Mouse (Mus musculus) embryonic facial prominence, embryonic 10.5 days (tissue): ENCODE measurements around the gene Krtap10-10. TPM values are rescaled to one million over a fixed set of nuclear protein-coding genes. Genes with fewer than 3 reads are reported as not detected.
"Not testable (repeated sequence)": the region's sequence is repeated elsewhere in the genome, so short reads cannot be mapped to it uniquely, and the experiment has no call there.

Experiments used
- DNase-seq: peaks from one replicate; pipeline ENCODE4 v3.0.0-alpha.2; 2017; ENCODE audit warnings: low spot score
- H3K27ac ChIP-seq: fragments of 300-500 bp; sonication (generic); replicated peaks from 2 replicates; pipeline ENCODE4 v1.5.1; 2016; ENCODE audit warnings: mild to moderate bottlenecking
- H3K27me3 ChIP-seq: fragments of 300-500 bp; sonication (generic); replicated peaks from 2 replicates; pipeline ENCODE4 v1.6.1; 2016; ENCODE audit warnings: low read depth, mild to moderate bottlenecking; ENCODE audit not compliant: poor library complexity, severe bottlenecking
- H3K36me3 ChIP-seq: fragments of 300-500 bp; sonication (generic); replicated peaks from 2 replicates; pipeline ENCODE4 v1.6.1; 2016; ENCODE audit warnings: mild to moderate bottlenecking, moderate library complexity
- H3K4me1 ChIP-seq: fragments of 300-500 bp; sonication (generic); 2 replicates; pipeline ENCODE4 v1.6.1; 2016
- H3K4me3 ChIP-seq: fragments of 300-500 bp; sonication (generic); 2 replicates; pipeline ENCODE4 v1.5.1; 2016; ENCODE audit warnings: mild to moderate bottlenecking, moderate library complexity
- H3K9me3 ChIP-seq: fragments of 300-500 bp; sonication (generic); 2 replicates; pipeline ENCODE4 v1.6.1; 2016; ENCODE audit warnings: mild to moderate bottlenecking
- WGBS: fragments of 180-500 bp; shearing (Covaris S2); methylation state at CpG from one replicate; pipeline ENCODE4 v1.1.7; 2016; 5-methylcytosine and 5-hydroxymethylcytosine counted together
- polyA plus RNA-seq: library from polyadenylated mRNA; unstranded; fragments of >200 nt; fragmentation: Nextera tagmentation; extraction: Ambion mirVana; gene quantifications from 2 replicates; pipeline ENCODE4 v1.2.1, GENCODE M21; 2016

Gene Krtap10-10
- polyA plus RNA-seq: not detected in 2 replicates

GRCm38 (mm10) chr10:77835647-77836046, at the start of gene Krtap10-10:
Gene Krtap10-10, plus strand, starts transcription at chr10:77835947.
- DNase-seq: no peak
- H3K4me1 ChIP-seq: no peaks in the 10 kb centered on the region
- H3K9me3 ChIP-seq: no peaks in the 10 kb centered on the region
- H3K4me3 ChIP-seq: no peak within 1 kb of the TSS
- H3K27ac ChIP-seq: no peak within 1 kb of the TSS
- no peaks in the 10 kb centered on the region for H3K27me3 ChIP-seq
- 69% methylated on average over 9 of the region's 9 CpGs for WGBS
- no peaks in the 10 kb centered on the region for H3K36me3 ChIP-seq

DNA sequence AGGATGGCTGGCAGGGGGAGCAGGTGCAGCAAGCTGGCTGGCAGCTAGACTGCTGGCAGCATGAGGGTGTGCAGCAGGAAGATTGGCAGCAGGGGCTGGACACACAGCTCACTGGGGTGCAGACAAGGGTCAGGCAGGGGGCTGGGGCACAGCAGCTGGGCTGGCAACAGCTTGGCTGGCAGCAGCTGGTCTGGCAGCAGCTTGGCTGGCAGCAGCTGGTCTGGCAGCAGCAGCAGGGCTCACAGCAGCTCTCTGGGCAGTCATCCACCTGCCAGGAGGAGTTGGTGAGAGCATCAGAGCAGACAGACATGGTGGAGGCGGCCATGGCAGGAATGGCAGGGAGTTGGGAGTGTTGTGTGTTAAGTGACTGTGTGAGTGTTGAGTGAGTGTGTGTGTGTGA, 47.9 kb upstream of the Krtap10-10 start, which contains the start of gene Gm7137:
Gm7137 (minus strand) TSS at position 325 of the 400 bp plus-strand sequence.
- H3K4me1 ChIP-seq, H3K4me3 ChIP-seq, H3K9me3 ChIP-seq, H3K27me3 ChIP-seq, DNase-seq, H3K27ac ChIP-seq, H3K36me3 ChIP-seq: not testable (repeated sequence)
- 61% methylated on average over 1 of the region's 1 CpGs for WGBS

GRCm38 (mm10) chr10:77788621-77789020, 47.1 kb upstream of the Krtap10-10 start:
- H3K36me3 ChIP-seq: no peaks in the 10 kb centered on the region
- WGBS: 81% methylated on average over 2 of the region's 2 CpGs
- no peak overlapping the region for H3K27ac ChIP-seq
- H3K4me1 ChIP-seq: 0 out of 2 replicates have a peak, but pooled peaks cover 4% of the 10 kb centered on the region
- H3K9me3 ChIP-seq: no peaks in the 10 kb centered on the region
- no peaks in the 10 kb centered on the region for H3K27me3 ChIP-seq
- no peak overlapping the region for H3K4me3 ChIP-seq
- DNase-seq: no peak

DNA sequence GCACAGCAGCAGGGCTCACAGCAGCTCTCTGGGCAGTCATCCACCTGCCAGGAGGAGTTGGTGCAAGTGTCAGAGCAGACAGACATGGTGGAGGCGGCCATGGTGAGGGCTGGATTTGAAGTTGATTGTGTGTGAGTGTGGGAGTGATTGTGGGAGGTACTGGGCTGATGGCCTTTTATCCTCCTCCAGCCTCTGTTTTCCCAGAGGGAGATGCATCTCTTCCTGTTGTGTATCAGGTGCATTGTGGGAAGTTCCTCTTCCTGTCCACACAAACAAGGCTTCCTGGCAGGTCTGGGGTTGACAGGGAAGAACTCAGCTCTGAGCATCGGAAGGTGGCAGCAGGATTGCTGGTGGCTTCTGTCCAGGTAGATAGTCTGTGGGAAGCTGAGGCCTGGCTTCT, 40.8 kb upstream of the Krtap10-10 start, which contains the start of gene Gm9639:
Gm9639 (minus strand) TSS at position 101 of the 400 bp plus-strand sequence.
- Histone ChIP-seq H3K4me1 (peaks cover 23% of the 10 kb centered on the region), H3K9me3 (no peaks in the 10 kb centered on the region), H3K27me3 (no peaks in the 10 kb centered on the region), H3K36me3 (no peaks in the 10 kb centered on the region), H3K27ac (no peak within 1 kb of the TSS), H3K4me3 (no peak within 1 kb of the TSS)
- 53% methylated on average over 2 of the region's 2 CpGs for WGBS
- no peak for DNase-seq

DNA sequence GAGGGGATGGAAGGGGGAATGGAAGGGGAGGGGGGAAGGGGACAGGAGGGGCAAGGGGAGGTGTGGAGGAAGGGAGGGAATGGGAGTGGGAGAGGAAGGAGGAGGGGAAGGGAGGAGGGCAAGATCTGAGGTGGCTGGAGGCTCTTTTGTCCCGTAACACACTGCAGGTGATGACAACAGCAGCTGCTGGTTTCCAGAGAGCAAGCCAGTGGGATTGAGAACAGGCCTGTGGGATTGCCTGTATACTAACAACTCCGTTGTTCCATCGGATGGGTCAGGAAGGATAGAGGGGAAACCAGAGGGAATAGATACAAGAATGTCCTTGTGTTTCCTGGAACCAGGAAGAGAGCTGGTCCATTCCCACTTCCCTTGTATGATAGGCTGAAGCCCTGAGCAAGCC, 38.1 kb upstream of the Krtap10-10 start:
- H3K9me3 ChIP-seq: no peaks in the 10 kb centered on the region
- H3K27me3 ChIP-seq: no peaks in the 10 kb centered on the region
- WGBS: 10% methylated on average over 3 of the region's 3 CpGs
- H3K4me3 ChIP-seq: no peak overlapping the region
- DNase-seq: no peak
- H3K27ac ChIP-seq: no peak overlapping the region
- H3K36me3 ChIP-seq: no peaks in the 10 kb centered on the region
- H3K4me1 ChIP-seq: peaks cover 23% of the 10 kb centered on the region

DNA sequence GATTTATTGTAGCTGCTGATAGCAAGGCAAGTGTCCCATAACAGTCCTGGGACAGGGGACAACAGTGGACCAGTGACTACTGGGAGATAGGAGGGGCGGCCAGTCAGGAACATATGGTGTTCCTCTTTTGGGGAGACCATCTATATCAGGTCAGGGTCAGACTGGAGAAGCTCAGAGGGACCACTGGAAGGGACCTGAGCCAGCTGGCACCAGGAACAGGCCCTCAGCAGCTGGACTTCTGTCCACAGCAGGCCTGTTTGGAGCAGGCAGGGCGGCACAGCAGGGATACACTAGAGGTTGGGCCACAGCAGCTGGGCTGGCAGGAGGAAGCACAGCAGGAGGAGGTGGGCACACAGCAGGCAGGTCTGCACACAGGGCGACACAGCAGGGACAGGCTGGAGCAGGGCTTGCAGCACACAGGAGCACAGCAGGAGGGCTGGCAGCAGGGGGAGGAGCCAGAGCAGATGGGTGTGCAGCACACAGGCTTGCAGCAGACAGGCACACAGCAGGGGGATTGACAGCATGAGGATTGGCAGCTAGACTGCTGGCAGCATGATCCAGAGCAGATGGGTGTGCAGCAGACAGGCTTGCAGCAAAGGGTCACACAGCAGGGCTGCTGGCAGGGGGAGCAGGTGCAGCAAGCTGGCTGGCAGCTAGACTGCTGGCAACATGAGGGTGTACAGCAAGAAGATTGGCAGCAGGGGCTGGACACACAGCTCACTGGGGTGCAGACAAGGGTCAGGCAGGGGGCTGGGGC, 37.4 kb upstream of the Krtap10-10 start:
- not testable (repeated sequence) for H3K9me3 ChIP-seq, H3K27ac ChIP-seq, H3K27me3 ChIP-seq, H3K4me3 ChIP-seq, DNase-seq, H3K36me3 ChIP-seq
- WGBS: 28% methylated on average over 3 of the region's 3 CpGs
- H3K4me1 ChIP-seq: peaks cover 22% of the 10 kb centered on the region

- Histone ChIP-seq H3K36me3 (no peaks in the 10 kb centered on the region), H3K27ac (no peak within 1 kb of the TSS), H3K4me1 (peaks cover 15% of the 10 kb centered on the region), H3K4me3 (no peak within 1 kb of the TSS), H3K9me3 (no peaks in the 10 kb centered on the region), H3K27me3 (no peaks in the 10 kb centered on the region)
- WGBS: 66% methylated on average over 8 of the region's 8 CpGs
- DNase-seq: no peak
These were observed 36.7 kb upstream of the Krtap10-10 start, which contains the start of gene Gm19668 for GRCm38 (mm10) chr10:77798921-77799508. Gene Gm19668, minus strand, starts transcription at chr10:77799133.

- Histone ChIP-seq H3K4me1 (0 out of 2 replicates have a peak, but pooled peaks cover 2% of the 10 kb centered on the region), H3K36me3 (no peaks in the 10 kb centered on the region), H3K9me3 (peaks cover 4% of the 10 kb centered on the region; the same call in 1 of the 2 replicates), H3K27me3 (no peaks in the 10 kb centered on the region), H3K27ac (no peak overlapping the region), H3K4me3 (no peak overlapping the region)
- WGBS: 81% methylated on average over 3 of the region's 3 CpGs
- DNase-seq: no peak
These were observed 31.7 kb upstream of the Krtap10-10 start for GRCm38 (mm10) chr10:77804095-77804494.

- WGBS: 85% methylated on average over 5 of the region's 5 CpGs
- no peak for DNase-seq
- H3K27ac ChIP-seq: no peak within 1 kb of the TSS
- no peaks in the 10 kb centered on the region for H3K27me3 ChIP-seq
- H3K4me3 ChIP-seq: no peak within 1 kb of the TSS
- H3K9me3 ChIP-seq: peaks cover 5% of the 10 kb centered on the region; the same call in 1 of the 2 replicates
- no peaks in the 10 kb centered on the region for H3K4me1 ChIP-seq
- no peaks in the 10 kb centered on the region for H3K36me3 ChIP-seq
These were observed 24.0 kb upstream of the Krtap10-10 start, which contains the start of gene Gm9507 for GRCm38 (mm10) chr10:77811743-77812142. Gene Gm9507, minus strand, starts transcription at chr10:77811843.

DNA sequence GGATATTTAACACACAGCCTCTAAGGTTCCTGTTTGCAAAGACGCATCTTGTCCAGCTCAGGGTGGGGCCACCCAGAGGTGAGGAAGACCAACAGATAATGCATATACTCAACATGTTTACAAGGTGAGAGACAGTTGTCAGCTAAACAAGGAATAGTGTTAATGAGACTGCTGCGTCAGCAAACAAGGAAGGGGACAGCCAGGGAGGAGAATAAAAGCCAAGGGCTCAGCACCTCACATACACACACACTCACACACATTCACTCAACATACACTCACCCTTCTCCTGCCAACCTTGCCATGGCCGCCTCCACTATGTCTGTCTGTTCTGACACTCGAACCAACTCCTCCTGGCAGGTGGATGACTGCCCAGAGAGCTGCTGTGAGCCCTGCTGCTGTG, 21.4 kb upstream of the Krtap10-10 start, which contains the start of gene Gm2696:
Gm2696 (plus strand) TSS at position 301 of the 400 bp plus-strand sequence.
- DNase-seq: no peak
- Histone ChIP-seq H3K36me3 (no peaks in the 10 kb centered on the region), H3K4me3 (no peak within 1 kb of the TSS), H3K27ac (no peak within 1 kb of the TSS), H3K27me3 (no peaks in the 10 kb centered on the region), H3K9me3 (no peaks in the 10 kb centered on the region), H3K4me1 (no peaks in the 10 kb centered on the region)
- 57% methylated on average over 4 of the region's 4 CpGs for WGBS

DNA sequence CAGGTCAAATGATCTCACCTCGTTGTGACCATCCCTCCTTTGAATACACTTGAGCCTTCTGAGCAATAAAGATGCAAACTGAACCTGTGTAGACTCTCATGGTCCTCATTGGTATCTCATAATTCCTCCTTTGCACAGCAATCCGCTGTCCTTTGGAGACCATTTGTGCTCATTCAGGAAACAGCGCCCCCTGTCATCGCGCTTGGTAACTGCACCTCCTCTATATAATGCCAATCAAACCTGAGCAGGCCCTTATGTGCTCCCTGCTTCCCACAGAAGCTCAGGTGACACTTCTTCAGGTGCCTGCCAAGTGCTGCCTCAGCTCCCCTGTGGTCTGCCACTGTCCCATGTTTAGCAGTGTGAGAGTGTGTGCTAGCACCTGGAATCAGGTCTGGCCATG, 20.2 kb upstream of the Krtap10-10 start:
- 34% methylated on average over 5 of the region's 5 CpGs for WGBS
- no peaks in the 10 kb centered on the region for H3K4me1 ChIP-seq
- peak; percentile 43 for DNase-seq
- no peaks in the 10 kb centered on the region for H3K27me3 ChIP-seq
- no peaks in the 10 kb centered on the region for H3K9me3 ChIP-seq
- no peak overlapping the region for H3K4me3 ChIP-seq
- no peaks in the 10 kb centered on the region for H3K36me3 ChIP-seq
- no peak overlapping the region for H3K27ac ChIP-seq

DNA sequence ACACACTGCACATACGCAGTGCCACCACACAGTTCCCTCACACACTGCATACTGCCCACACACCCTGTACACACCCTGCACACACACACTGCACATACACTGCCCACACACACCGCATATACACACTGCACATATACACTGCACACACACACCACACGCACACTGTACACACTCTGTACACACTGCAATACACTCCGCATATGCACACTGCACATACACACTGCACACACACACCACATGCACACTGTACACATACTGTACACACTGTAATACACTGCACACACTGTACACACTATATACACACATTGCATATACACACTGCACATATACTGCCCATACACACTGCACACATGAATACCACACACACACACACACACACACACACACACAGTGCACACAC, 17.2 kb upstream of the Krtap10-10 start:
- no peak overlapping the region for H3K4me3 ChIP-seq
- 93% methylated on average over 4 of the region's 4 CpGs for whole genome bisulfite sequencing
- no peaks in the 10 kb centered on the region for H3K4me1 ChIP-seq
- DNase-seq: no peak
- no peaks in the 10 kb centered on the region for H3K36me3 ChIP-seq
- no peaks in the 10 kb centered on the region for H3K27me3 ChIP-seq
- no peak overlapping the region for H3K27ac ChIP-seq
- 0 out of 2 replicates have a peak, but pooled peaks cover 2% of the 10 kb centered on the region for H3K9me3 ChIP-seq
